Mouse (Mus musculus) small intestine, adult 2 months (tissue): ENCODE measurements around the gene Fam92b. TPM values are rescaled to one million over a fixed set of nuclear protein-coding genes. Genes with fewer than 3 reads are reported as not detected.

Experiments
- H3K27ac ChIP-seq: fragments of 200-500 bp; 2 replicates; pipeline ENCODE4 v1.5.1; 2012; ENCODE audit warnings: low read depth, low read length, control low read depth, inconsistent platforms; ENCODE audit not compliant: insufficient read depth
- H3K27me3 ChIP-seq: fragments of 200-500 bp; 2 replicates; pipeline ENCODE4 v1.6.1; 2012; ENCODE audit warnings: mild to moderate bottlenecking, moderate library complexity, low read length, inconsistent platforms; ENCODE audit not compliant: control insufficient read depth, insufficient read depth
- H3K36me3 ChIP-seq: fragments of 200-500 bp; 2 replicates; pipeline ENCODE4 v1.6.1; 2012; ENCODE audit warnings: mild to moderate bottlenecking, low read length, control low read depth, inconsistent platforms; ENCODE audit not compliant: control insufficient read depth, insufficient read depth
- H3K4me1 ChIP-seq: fragments of 200-500 bp; 2 replicates; pipeline ENCODE4 v1.6.1; 2012; ENCODE audit warnings: low read length, inconsistent platforms, mixed read lengths; ENCODE audit not compliant: control insufficient read depth, insufficient read depth, insufficient read length
- H3K4me3 ChIP-seq: fragments of 200-500 bp; 2 replicates; pipeline ENCODE4 v1.5.1; 2012; ENCODE audit warnings: low read depth, mild to moderate bottlenecking, control low read depth, inconsistent platforms, low read length, moderate library complexity
- CTCF ChIP-seq: fragments of 200-500 bp; IDR thresholded peaks from 2 replicates; pipeline ENCODE4 v1.5.1; 2012; ENCODE audit warnings: low read depth, mild to moderate bottlenecking, control low read depth, inconsistent platforms, low read length, moderate library complexity, mixed read lengths; ENCODE audit not compliant: insufficient replicate concordance, insufficient read length; ENCODE audit errors: extremely low read depth
- POLR2A ChIP-seq: fragments of 200-500 bp; IDR thresholded peaks from 2 replicates; pipeline ENCODE4 v1.6.1; 2012; ENCODE audit warnings: low read depth, mild to moderate bottlenecking, control low read depth, inconsistent platforms, low read length, moderate library complexity
- WGBS: fragments of 180-500 bp; shearing (Covaris S2); methylation state at CpG from one replicate; pipeline ENCODE4 v1.1.7; 2018; 5-methylcytosine and 5-hydroxymethylcytosine counted together
- polyA plus RNA-seq: library from polyadenylated mRNA; depleted of rRNA; stranded (reverse); fragments of >200 nt; gene quantifications from 2 replicates; pipeline ENCODE4 v1.2.3, GENCODE M21; 2012

Fam92b gene
- polyA plus RNA-seq, 1 experiment: not detected

DNA sequence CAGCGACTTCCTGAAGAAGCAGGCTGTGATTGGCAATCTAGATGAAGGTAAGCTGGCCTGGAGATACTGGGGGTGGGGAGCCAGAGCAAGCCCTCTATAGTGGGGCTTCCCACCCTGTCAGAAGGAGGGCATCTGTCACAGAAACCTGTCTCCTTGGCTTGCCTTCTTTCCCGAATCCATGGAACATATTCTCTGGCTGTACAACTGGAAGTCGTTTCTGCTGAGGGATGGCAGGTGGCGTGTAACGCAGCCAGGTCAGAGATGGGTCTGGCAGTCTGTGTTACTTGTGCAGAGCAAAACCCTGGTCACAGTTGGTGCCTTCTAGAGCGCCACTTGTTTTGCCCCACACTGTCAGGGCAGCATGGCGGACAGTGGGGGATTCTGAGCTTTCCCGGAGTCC, 16.9 kb downstream of the Fam92b start:
- Histone ChIP-seq H3K27ac (no peak overlapping the region), H3K36me3 (no peaks in the 10 kb centered on the region), H3K4me1 (no peaks in the 10 kb centered on the region), H3K27me3 (no peaks in the 10 kb centered on the region), H3K4me3 (no peak overlapping the region)
- no peak for TF ChIP-seq POLR2A
- TF ChIP-seq CTCF: no peak
- 81% methylated on average over 8 of the region's 8 CpGs for WGBS

GRCm38 (mm10) chr8:120152636-120153035, 24.6 kb downstream of the Fam92b start:
- WGBS: 56% methylated on average over 7 of the region's 7 CpGs

DNA sequence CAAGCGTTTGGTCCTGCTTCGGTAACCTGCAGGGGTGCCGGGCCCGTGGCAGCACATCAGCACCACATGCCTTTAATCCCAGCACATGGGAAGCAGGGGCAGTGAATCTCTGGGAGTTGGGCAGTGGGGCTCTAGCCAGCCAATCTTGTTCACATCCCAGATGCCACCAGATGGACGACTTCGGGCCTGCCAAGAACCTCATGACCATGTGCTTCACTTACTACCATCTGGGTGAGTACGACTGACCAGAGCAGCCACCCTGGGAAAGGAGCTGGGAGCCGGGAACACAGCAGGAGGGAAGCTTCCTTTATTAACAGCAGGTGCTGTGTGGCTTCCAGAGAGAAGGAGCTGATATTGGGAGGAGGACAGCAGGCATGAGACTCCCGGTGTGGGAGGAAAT, 26.1 kb downstream of the Fam92b start:
- 85% methylated on average over 9 of the region's 9 CpGs for WGBS
- H3K27ac ChIP-seq: no peak overlapping the region
- no peaks in the 10 kb centered on the region for H3K4me1 ChIP-seq
- H3K27me3 ChIP-seq: no peaks in the 10 kb centered on the region
- TF ChIP-seq POLR2A: no peak
- TF ChIP-seq CTCF: no peak
- H3K4me3 ChIP-seq: no peak overlapping the region
- peaks cover 5% of the 10 kb centered on the region; the same call in 1 of the 2 replicates for H3K36me3 ChIP-seq

More at GRCm38 (mm10) chr8:120152636-120153035, 24.6 kb downstream of the Fam92b start:
- H3K4me3 ChIP-seq: no peak overlapping the region
- H3K4me1 ChIP-seq: no peaks in the 10 kb centered on the region
- peaks cover 5% of the 10 kb centered on the region; the same call in 1 of the 2 replicates for H3K36me3 ChIP-seq
- H3K27me3 ChIP-seq: no peaks in the 10 kb centered on the region
- TF ChIP-seq CTCF: no peak
- no peak overlapping the region for H3K27ac ChIP-seq

DNA sequence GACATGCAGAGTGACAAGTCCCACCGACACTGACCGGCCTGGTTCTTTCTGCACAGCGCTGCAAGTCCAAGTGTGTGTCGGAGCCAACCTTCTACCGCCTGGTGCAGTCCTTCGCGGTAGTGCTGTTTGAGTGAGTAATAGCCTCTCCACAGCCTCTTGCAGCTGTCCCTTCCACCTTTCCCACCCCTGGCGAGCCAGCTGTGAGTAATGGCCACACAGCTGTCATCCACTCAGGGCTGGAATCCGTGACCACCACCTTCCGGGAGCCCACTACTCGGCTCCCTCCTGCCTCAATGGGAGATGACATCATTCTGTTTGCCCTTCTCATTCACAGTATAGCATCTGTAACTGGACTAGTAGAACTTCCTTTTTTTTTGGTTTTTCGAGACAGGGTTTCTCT, 27.2 kb downstream of the Fam92b start:
- peaks cover 5% of the 10 kb centered on the region; the same call in 1 of the 2 replicates for H3K36me3 ChIP-seq
- no peaks in the 10 kb centered on the region for H3K4me1 ChIP-seq
- no peak overlapping the region for H3K27ac ChIP-seq
- WGBS: 80% methylated on average over 12 of the region's 12 CpGs
- no peaks in the 10 kb centered on the region for H3K27me3 ChIP-seq
- TF ChIP-seq CTCF: no peak
- no peak for TF ChIP-seq POLR2A
- no peak overlapping the region for H3K4me3 ChIP-seq

DNA sequence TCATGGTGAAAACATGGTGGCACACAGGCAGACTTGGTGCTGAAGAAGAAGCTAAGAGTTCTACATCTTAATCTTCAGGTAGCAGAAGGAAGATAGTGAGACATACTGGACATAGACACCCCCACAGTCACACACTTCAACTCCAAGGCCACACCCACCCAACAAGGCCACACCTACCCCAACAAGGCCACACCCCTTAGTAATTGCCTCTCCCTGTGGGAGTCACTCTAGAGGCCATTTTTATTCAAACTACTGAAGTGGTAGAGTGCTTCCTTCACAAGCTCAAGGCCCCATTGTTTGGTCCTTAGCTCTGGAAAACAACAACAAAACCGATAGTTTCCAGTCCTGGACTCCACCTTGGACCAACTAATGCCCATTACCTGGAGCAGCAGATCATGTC, 31.2 kb downstream of the Fam92b start:
- TF ChIP-seq POLR2A: no peak
- no peak for TF ChIP-seq CTCF
- Histone ChIP-seq H3K4me1 (0 out of 2 replicates have a peak, but pooled peaks cover 6% of the 10 kb centered on the region), H3K27me3 (no peaks in the 10 kb centered on the region), H3K4me3 (no peak overlapping the region), H3K36me3 (peaks cover 2% of the 10 kb centered on the region; the same call in 1 of the 2 replicates), H3K27ac (no peak overlapping the region)
- WGBS: 75% methylated on average over 1 of the region's 1 CpGs

DNA sequence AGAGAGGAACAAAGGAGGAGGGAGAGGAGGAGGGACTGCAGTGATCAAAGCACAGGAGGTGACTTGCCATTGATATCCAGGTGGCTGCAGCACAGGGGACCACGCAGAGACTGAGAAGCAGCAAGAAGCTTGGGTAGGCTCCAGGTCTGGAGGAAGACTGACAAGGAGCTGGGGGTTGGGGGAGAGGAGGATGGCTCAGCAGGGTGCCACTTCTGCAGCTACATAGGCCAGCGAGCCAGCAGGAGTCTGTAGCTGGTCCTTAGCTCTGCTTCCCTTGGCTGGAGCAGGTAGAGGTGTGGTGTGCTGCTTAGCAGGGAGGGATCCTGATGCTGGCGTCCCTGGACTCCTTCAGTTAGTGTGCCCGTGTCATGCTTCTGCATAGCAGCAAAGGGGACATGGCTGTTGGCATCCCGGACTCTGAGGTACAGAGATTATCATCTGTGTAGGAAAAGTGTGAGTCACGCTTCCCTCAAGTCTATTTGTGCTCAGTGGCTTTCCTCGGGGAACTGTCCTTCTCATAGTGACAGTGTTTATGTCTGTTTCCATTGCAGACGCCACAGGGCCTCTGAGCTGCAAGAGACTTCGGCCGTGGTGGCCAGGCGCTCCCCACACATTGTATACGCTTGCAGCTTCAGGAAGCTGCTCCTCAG, 32.5 kb downstream of the Fam92b start:
- WGBS: 72% methylated on average over 12 of the region's 12 CpGs
- Histone ChIP-seq H3K27me3 (no peaks in the 10 kb centered on the region), H3K27ac (no peak overlapping the region), H3K4me1 (peaks cover 12% of the 10 kb centered on the region; the same call in 1 of the 2 replicates), H3K36me3 (no peaks in the 10 kb centered on the region), H3K4me3 (no peak overlapping the region)
- TF ChIP-seq POLR2A (no peak), CTCF (no peak)

GRCm38 (mm10) chr8:120143911-120144651, 33.2 kb downstream of the Fam92b start:
- Histone ChIP-seq H3K27me3 (no peaks in the 10 kb centered on the region), H3K36me3 (no peaks in the 10 kb centered on the region), H3K27ac (no peak overlapping the region), H3K4me1 (peaks cover 19% of the 10 kb centered on the region; the same call in 1 of the 2 replicates), H3K4me3 (no peak overlapping the region)
- WGBS: 80% methylated on average over 15 of the region's 15 CpGs
- TF ChIP-seq POLR2A: no peak
